ENCODE assay signal across 7 mouse cellular contexts in genomic region chr7:63444484-63445345, GRCm38 (mm10). TPM values are rescaled to one million over a fixed set of nuclear protein-coding genes. Genes with fewer than 3 reads are reported as not detected.
A peak's percentile ranks its signal among the peaks of the same experiment; 100 is the strongest.
DNase-seq lines count a peak whose midpoint lies in the region; ATAC-seq lines count a peak whose summit lies in the region.

TSS of gene Otud7a (plus strand) at chr7:63444751.

- H3K4me2 ChIP-seq in hindbrain, embryonic 13.5 days, result peak within 1 kb of the TSS; percentile 84

- DNase-seq in adrenal gland, postnatal 10 days, result peak; percentile 87
- peak; percentile 95 for DNase-seq in cerebellum, adult 8-10 months
- DNase-seq in forelimb bud, embryonic 11.5 days (ENCODE audit: low read depth, low spot score), result peak; percentile 65
- DNase-seq in left cerebral cortex, adult 11 months (ENCODE audit: low spot score), result peak; percentile 82
- peak; percentile 17 to 56 for DNase-seq in lung, postnatal 4 days
- peak; percentile 95 for DNase-seq in right cerebral cortex, postnatal 4 days

- H3K27me3 ChIP-seq in hindbrain, embryonic 13.5 days, result no peaks in the 10 kb centered on the region

- peak; percentile 95 for ATAC-seq in hindbrain, embryonic 13.5 days (ENCODE audit: low FRiP score)

- H3K4me1 ChIP-seq in hindbrain, embryonic 13.5 days (replicated peaks), result peaks cover 14% of the 10 kb centered on the region

- WGBS in hindbrain, embryonic 13.5 days, result under 1% methylated on average over 113 of the region's 123 CpGs

- no peaks in the 10 kb centered on the region for H3K9me3 ChIP-seq in hindbrain, embryonic 13.5 days

- H3K9ac ChIP-seq in hindbrain, embryonic 13.5 days, result peak within 1 kb of the TSS; percentile 91

- no peaks in the 10 kb centered on the region for H3K36me3 ChIP-seq in hindbrain, embryonic 13.5 days

- H3K4me3 ChIP-seq in hindbrain, embryonic 13.5 days, result peak within 1 kb of the TSS; percentile 81

- peak within 1 kb of the TSS; percentile 95 for H3K27ac ChIP-seq in hindbrain, embryonic 13.5 days

RNA-seq across cellular contexts. Expression of gene Otud7a, which starts in this region (rescaled TPM):
- total RNA-seq in adrenal gland, postnatal 10 days (2021), result 1 to 10 TPM in 1 of 2 experiments, under 1 TPM in 1; 0.87 to 1.6 TPM
- 3.2 TPM in 2 replicates for polyA plus RNA-seq in hindbrain, embryonic 13.5 days (2015; fragmentation: Nextera tagmentation; extraction: Ambion mirVana)

Comparison
In these comparisons a context has a peak if more than half of its experiments do, and no peak if none do; other contexts are left out.
1. Peak in every context shown above with its lines: DNase-seq, ATAC-seq, H3K4me3 ChIP-seq and H3K27ac ChIP-seq.
2. DNase-seq: peak in every context shown above with its lines; median percentile 95 in cerebellum, adult 8-10 months; 95 in right cerebral cortex, postnatal 4 days; 87 in adrenal gland, postnatal 10 days; 82 in left cerebral cortex, adult 11 months; 65 in forelimb bud, embryonic 11.5 days; 36 in lung, postnatal 4 days.